Mouse (Mus musculus): ENCODE data around the gene Srcin1.

The Srcin1 gene

GRCm38 (mm10) chr11:97468639-97469287, 107.2 kb downstream of the Srcin1 start:
- DNase-seq (ENCODE audit: low read depth, low spot score) = peak; percentile 78

GRCm38 (mm10) chr11:97466444-97467160, 109.4 kb downstream of the Srcin1 start:
- DNase-seq (ENCODE audit: low read depth, low spot score) = peak; percentile 44

GRCm38 (mm10) chr11:97465957-97466356, 110.0 kb downstream of the Srcin1 start:
- DNase-seq (ENCODE audit: low read depth, low spot score) = no peak

GRCm38 (mm10) chr11:97463991-97464390, 112.0 kb downstream of the Srcin1 start:
- DNase-seq (ENCODE audit: low read depth, low spot score) = peak; percentile 68

DNA sequence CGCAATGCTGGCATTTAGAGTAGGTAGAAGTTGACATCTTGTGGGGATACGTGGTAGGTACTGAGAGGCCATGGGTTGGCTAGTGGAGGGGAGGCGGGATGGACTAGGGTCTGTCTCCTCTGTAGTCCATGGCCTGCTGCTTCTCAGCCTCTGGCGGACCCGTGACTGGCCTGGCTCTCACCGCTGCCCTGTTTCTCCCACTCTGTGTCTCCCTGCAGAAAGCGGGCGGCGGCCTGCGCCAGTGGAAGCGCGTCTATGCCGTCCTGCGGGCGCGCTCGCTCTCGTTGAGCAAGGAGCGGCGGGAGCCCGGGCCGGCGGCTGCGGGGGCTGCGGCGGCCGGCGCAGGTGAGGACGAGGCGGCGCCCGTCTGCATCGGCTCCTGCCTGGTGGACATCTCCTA, 112.8 kb downstream of the Srcin1 start:
- no peak for DNase-seq (ENCODE audit: low read depth, low spot score)

GRCm38 (mm10) chr11:97462538-97462937, 113.4 kb downstream of the Srcin1 start:
- no peak for DNase-seq (ENCODE audit: low read depth, low spot score)

DNA sequence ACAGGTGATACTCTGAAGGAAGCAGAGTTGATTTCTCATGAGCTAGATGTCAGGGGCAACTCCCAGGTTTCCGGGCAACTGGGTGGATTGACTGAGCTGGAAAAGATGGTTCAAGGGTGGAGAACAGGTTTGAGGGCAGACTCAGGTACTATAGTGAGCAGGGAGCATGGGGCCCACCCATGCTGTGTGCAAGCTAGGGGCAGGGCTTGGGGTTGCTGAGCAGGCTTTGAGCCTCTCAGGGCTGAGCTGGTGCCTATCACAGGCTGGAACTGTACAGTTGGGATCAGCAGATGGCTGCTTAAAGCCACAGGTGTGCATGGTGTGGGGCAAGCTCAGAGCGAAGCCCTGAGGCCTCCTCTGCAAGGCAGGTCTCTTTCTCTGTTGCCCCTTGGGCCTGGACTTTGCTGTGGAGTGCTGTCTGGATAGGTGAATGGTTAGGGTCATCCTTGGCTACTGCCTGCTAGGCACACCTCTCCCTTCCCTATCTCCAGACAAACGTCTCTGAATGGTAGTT, 114.6 kb downstream of the Srcin1 start:
- no peak for DNase-seq (ENCODE audit: low read depth, low spot score)
